20 mouse cellular contexts compared by ENCODE assay signal in the genomic region with DNA sequence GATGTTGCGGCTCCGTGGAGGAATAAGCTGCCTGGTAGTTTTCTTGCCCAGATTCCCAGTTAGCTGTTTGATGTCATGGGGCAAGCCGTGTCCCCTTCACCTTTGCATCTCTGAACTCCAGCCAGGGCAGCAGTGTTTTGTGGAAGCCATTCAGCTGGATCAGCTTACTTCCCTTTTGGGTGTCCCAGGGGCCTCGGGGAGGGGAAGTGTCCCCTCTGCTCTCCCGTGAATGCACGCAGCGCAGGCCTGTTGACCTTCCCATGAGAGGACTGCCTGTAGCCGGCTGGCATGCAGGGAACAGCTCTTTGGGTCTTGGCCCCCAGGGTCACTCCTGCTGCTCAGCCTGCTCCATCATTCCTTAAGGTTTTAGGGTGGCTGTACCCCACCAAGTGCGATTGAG. TPM values are rescaled to one million over a fixed set of nuclear protein-coding genes. Genes with fewer than 3 reads are reported as not detected.
DNase-seq lines count a peak whose midpoint lies in the region; ATAC-seq lines count a peak whose summit lies in the region.
"Had no signal": no experiment of that assay in that cellular context is flagged by ENCODE, and none has a peak within 500 bp of the region (broad histone marks: within the 10 kb centered on the region; RNA-seq: fewer than 3 reads in every experiment).

No protein-coding gene starts in this region.

- no peak for ATAC-seq in midbrain, embryonic 14.5 days (ENCODE audit: low FRiP score, low TSS enrichment)
- peak; percentile 55 for ATAC-seq in monocyte, adult 5-6 weeks (replicated peaks; ENCODE audit: insufficient number of reproducible peaks, low FRiP score, low TSS enrichment, poor library complexity, severe bottlenecking)
- ATAC-seq: forebrain, embryonic 13.5 days; intestine, embryonic 16.5 days had no signal

- H3K27me3 ChIP-seq in midbrain, embryonic 10.5 days (ENCODE audit: low read depth, poor library complexity, severe bottlenecking), result no peaks in the 10 kb centered on the region
- no peaks in the 10 kb centered on the region for H3K27me3 ChIP-seq in midbrain, embryonic 14.5 days (ENCODE audit: control insufficient read depth, insufficient read depth, low read length)
- H3K27me3 ChIP-seq in splenic B cell, adult 2 months (ENCODE audit: control insufficient read depth, insufficient read depth, low read length, poor library complexity, severe bottlenecking), result no peaks in the 10 kb centered on the region
- H3K27me3 ChIP-seq: embryonic facial prominence, embryonic 15.5 days; forebrain, embryonic 13.5 days; heart, embryonic 12.5 days; limb, embryonic 13.5 days; neural tube, embryonic 13.5 days; stomach, embryonic 15.5 days had no signal

- 0 out of 2 replicates have a peak, but pooled peaks cover under 1% of the 10 kb centered on the region for H3K4me1 ChIP-seq in midbrain, embryonic 10.5 days
- H3K4me1 ChIP-seq in midbrain, embryonic 14.5 days (ENCODE audit: control insufficient read depth, insufficient read depth, low read length), result no peaks in the 10 kb centered on the region
- H3K4me1 ChIP-seq: embryonic facial prominence, embryonic 15.5 days; forebrain, embryonic 13.5 days; heart, embryonic 12.5 days; limb, embryonic 13.5 days; neural tube, embryonic 13.5 days; stomach, embryonic 15.5 days had no signal

- H3K9ac ChIP-seq in midbrain, embryonic 14.5 days (replicated peaks; ENCODE audit: low read length), result no peak overlapping the region
- H3K9ac ChIP-seq: embryonic facial prominence, embryonic 15.5 days; forebrain, embryonic 13.5 days; heart, embryonic 12.5 days; limb, embryonic 13.5 days; lung, embryonic 14.5 days; neural tube, embryonic 13.5 days; stomach, embryonic 15.5 days had no signal

- DNase-seq in gastrocnemius, adult 18-20 months (ENCODE audit: low spot score), result peak; percentile 11
- no peak for DNase-seq in gastrocnemius, postnatal 25 days
- no peak for DNase-seq in midbrain, embryonic 10.5 days (ENCODE audit: low spot score)
- no peak for DNase-seq in midbrain, embryonic 14.5 days
- DNase-seq in splenic B cell, adult 2 months (ENCODE audit: low read depth, low spot score), result peak; percentile 86
- DNase-seq in thymus, postnatal 4 days, result no peak
- no peak for DNase-seq in right cerebral cortex, adult 2 months (ENCODE audit: low spot score in 2 of 2)
- DNase-seq: adrenal gland, postnatal 36 days; gastrocnemius, postnatal 10 days; lung, embryonic 14.5 days had no signal

- no peaks in the 10 kb centered on the region for H3K9me3 ChIP-seq in midbrain, embryonic 10.5 days (replicated peaks)
- no peaks in the 10 kb centered on the region for H3K9me3 ChIP-seq in midbrain, embryonic 14.5 days (ENCODE audit: control insufficient read depth, low read length)
- H3K9me3 ChIP-seq: embryonic facial prominence, embryonic 15.5 days; forebrain, embryonic 13.5 days; heart, embryonic 12.5 days; hindbrain, embryonic 10.5 days; limb, embryonic 13.5 days; neural tube, embryonic 13.5 days; stomach, embryonic 15.5 days had no signal

- H3K4me2 ChIP-seq in midbrain, embryonic 14.5 days (ENCODE audit: low read length), result no peak overlapping the region
- H3K4me2 ChIP-seq: embryonic facial prominence, embryonic 15.5 days; forebrain, embryonic 13.5 days; heart, embryonic 12.5 days; limb, embryonic 13.5 days; lung, embryonic 14.5 days; neural tube, embryonic 13.5 days; stomach, embryonic 15.5 days had no signal

- no peak overlapping the region for H3K4me3 ChIP-seq in midbrain, embryonic 10.5 days
- no peak overlapping the region for H3K4me3 ChIP-seq in midbrain, embryonic 14.5 days (replicated peaks; ENCODE audit: low read depth, low read length)
- H3K4me3 ChIP-seq: embryonic facial prominence, embryonic 15.5 days; forebrain, embryonic 13.5 days; heart, embryonic 12.5 days; hindbrain, embryonic 10.5 days; limb, embryonic 13.5 days; neural tube, embryonic 13.5 days; stomach, embryonic 15.5 days had no signal

- 78% methylated on average over 9 of the region's 9 CpGs for WGBS in midbrain, embryonic 10.5 days
- WGBS in midbrain, embryonic 14.5 days, result 70% methylated on average over 9 of the region's 9 CpGs

- H3K27ac ChIP-seq in midbrain, embryonic 10.5 days (replicated peaks), result 0 out of 2 replicates have a peak overlapping the region, but pooled peaks have one; percentile 0
- no peak overlapping the region for H3K27ac ChIP-seq in midbrain, embryonic 14.5 days (replicated peaks; ENCODE audit: low read depth, low read length)
- H3K27ac ChIP-seq: embryonic facial prominence, embryonic 15.5 days; forebrain, embryonic 13.5 days; hindbrain, embryonic 10.5 days; limb, embryonic 13.5 days; neural tube, embryonic 13.5 days; stomach, embryonic 15.5 days had no signal

- no peaks in the 10 kb centered on the region for H3K36me3 ChIP-seq in midbrain, embryonic 10.5 days
- no peaks in the 10 kb centered on the region for H3K36me3 ChIP-seq in midbrain, embryonic 14.5 days (ENCODE audit: control insufficient read depth, insufficient read depth, low read length)
- H3K36me3 ChIP-seq in splenic B cell, adult 2 months (ENCODE audit: control insufficient read depth, insufficient read depth, low read length, poor library complexity, severe bottlenecking), result no peaks in the 10 kb centered on the region
- H3K36me3 ChIP-seq: embryonic facial prominence, embryonic 15.5 days; heart, embryonic 12.5 days; hindbrain, embryonic 10.5 days; limb, embryonic 13.5 days; neural tube, embryonic 13.5 days; stomach, embryonic 15.5 days had no signal

RNA-seq across cellular contexts. Expression of gene AL607142.1, which starts 10.7 kb away (rescaled TPM):
- not detected for total RNA-seq in gastrocnemius, adult 18-20 months (2021)
- total RNA-seq in gastrocnemius, postnatal 25 days (2021), result not detected
- polyA plus RNA-seq in midbrain, embryonic 10.5 days (2016; fragmentation: Nextera tagmentation; extraction: Ambion mirVana), result not detected in 2 replicates
- polyA plus RNA-seq in midbrain, embryonic 14.5 days (2014; fragmentation: Nextera tagmentation; extraction: Ambion mirVana), result not detected in 2 replicates
- total RNA-seq in monocyte, adult 5-6 weeks (2017), result not detected in 3 replicates
- total RNA-seq: adrenal gland, postnatal 36 days; gastrocnemius, postnatal 10 days; midbrain, postnatal 0 days had no signal
- polyA plus RNA-seq: embryonic facial prominence, embryonic 15.5 days; forebrain, embryonic 13.5 days; heart, embryonic 12.5 days; hindbrain, embryonic 10.5 days; intestine, embryonic 16.5 days; limb, embryonic 13.5 days; lung, embryonic 14.5 days; midbrain, postnatal 0 days; neural tube, embryonic 13.5 days; stomach, embryonic 15.5 days had no signal

Comparison
In these comparisons a context has a peak if more than half of its experiments do, and no peak if none do; other contexts are left out.
1. DNase-seq: peak in gastrocnemius, adult 18-20 months (single experiment) and splenic B cell, adult 2 months (single experiment); none in gastrocnemius, postnatal 25 days (single experiment), midbrain, embryonic 10.5 days (single experiment), midbrain, embryonic 14.5 days (single experiment), thymus, postnatal 4 days (single experiment) and right cerebral cortex, adult 2 months (0 of 2).